Mouse (Mus musculus) heart, postnatal 0 days (tissue): Measurements from ENCODE around the gene Clip3.

ENCODE experiments used
- CTCF ChIP-seq: IDR thresholded peaks from 2 replicates; pipeline ENCODE4 v1.5.1; 2016; ENCODE audit warnings: antibody characterized with exemption, control low read depth, low read depth
- EP300 ChIP-seq: IDR thresholded peaks from 2 replicates; pipeline ENCODE4 v1.6.1; 2016; ENCODE audit warnings: antibody characterized with exemption, low read depth

DNA sequence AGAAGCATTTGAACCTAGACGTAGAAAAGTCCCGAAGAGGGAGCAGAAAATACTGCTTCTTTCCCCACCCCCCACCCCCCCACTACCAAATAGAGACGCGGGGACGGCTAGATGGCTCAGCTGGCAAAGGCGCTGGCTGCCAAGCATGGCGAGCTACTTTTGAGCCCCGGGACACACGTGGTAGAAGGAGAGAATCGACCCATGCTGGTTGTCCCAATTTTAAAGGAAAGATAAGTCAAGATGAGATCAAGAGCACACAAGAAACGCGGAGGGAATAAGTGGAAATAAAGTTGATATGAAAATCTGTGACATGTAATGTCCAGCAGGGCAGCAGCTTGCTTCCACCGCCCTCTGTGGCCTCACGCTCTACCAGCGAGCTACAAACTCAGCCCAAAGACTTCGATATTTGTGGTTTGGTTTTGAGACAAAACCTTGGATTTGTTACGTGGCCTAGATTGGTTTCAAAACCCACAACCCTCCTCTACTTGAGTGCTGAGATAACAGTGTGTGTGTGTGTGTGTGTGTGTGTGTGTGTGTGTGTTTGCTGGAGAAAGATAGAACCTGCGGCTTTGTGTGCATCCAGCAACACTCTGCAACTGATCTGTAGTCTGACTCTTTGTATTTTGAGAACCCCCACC, 41.2 kb downstream of the Clip3 start:
- TF ChIP-seq EP300 (no peak), CTCF (no peak)
